Mouse (Mus musculus): ENCODE results near the gene Hnrnpll. TPM values are rescaled to one million over a fixed set of nuclear protein-coding genes. Genes with fewer than 3 reads are reported as not detected.

Gene Hnrnpll
- polyA plus RNA-seq, 1 experiment from 2014 or later: 65.5 TPM

DNA sequence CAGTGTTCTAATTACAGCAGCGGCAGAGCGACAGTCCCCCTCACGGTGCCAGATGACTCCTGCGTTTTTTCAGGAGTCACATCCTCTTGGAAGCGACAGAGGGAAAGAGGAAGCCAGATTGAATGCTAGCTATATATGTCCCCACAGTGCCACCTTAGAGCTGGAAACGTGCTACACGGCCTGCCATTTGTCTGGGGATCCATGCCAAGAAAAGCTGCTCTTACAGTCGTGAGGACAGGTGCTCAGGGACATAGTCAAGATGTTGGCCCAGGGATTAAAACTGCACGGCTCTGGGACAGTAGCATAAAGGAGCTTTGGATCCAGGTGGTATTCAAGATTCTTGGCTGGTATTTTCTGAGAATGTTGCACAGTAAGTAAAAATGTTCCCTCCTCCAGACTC, 22.3 kb upstream of the Hnrnpll start:
- Histone ChIP-seq H3K4me2 (no peak overlapping the region), H3K4me3 (replicated peaks) (no peak overlapping the region), H3K36me3 (no peaks in the 10 kb centered on the region), H3K9ac (no peak overlapping the region), H3K4me1 (no peaks in the 10 kb centered on the region), H3K27me3 (no peaks in the 10 kb centered on the region), H3K9me3 (replicated peaks) (no peaks in the 10 kb centered on the region; the same call in 1 of the 2 replicates), H3K27ac (no peak overlapping the region)
- WGBS: 75% methylated on average over 9 of the region's 9 CpGs
- no peak for ATAC-seq (replicated peaks; ENCODE audit: low FRiP score)

DNA sequence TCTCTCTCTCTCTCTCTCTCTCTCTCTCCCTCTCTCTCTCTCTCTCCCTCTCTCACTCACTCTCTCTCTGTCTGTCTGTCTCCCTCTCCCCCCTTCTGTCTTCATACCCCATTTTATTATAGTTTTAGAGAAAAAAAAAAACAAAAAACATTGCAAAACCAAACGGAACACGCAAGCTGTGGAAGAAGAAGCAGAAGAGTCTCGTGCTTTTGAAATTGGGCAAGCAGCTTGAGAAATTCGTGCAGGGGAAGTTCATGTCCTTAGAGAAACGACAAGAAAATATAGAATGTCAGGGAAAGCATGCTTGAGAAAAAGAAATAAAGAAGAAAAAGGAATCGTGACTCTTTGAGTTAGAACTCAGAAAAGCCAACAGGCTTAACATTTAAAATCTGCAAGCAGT, 21.1 kb upstream of the Hnrnpll start:
- Histone ChIP-seq H3K27me3 (no peaks in the 10 kb centered on the region), H3K9ac (no peak overlapping the region), H3K36me3 (no peaks in the 10 kb centered on the region), H3K9me3 (replicated peaks) (no peaks in the 10 kb centered on the region; the same call in 1 of the 2 replicates), H3K4me2 (no peak overlapping the region), H3K4me3 (replicated peaks) (no peak overlapping the region), H3K27ac (no peak overlapping the region), H3K4me1 (no peaks in the 10 kb centered on the region)
- no peak for ATAC-seq (replicated peaks; ENCODE audit: low FRiP score)
- 73% methylated on average over 6 of the region's 6 CpGs for WGBS

DNA sequence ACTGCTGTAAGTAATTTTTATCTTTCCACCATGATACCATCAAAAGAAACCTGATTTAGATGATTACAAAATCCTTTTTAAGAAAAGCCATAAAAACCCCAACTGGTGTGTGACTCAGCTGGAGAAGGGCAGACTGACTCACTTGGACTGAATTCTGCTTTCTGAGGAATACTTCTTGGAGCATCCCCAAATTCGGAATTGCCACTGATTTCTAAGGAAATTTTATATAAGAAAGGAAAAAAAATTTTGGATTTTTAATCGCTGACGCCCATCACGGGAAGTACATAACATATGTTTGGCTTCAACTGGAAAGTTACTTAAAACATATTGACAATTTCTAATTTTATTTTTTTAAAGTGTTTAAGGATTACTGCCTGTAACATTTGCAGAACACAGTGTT, 16.6 kb upstream of the Hnrnpll start:
- H3K27me3 ChIP-seq: no peaks in the 10 kb centered on the region
- WGBS: 94% methylated on average over 4 of the region's 4 CpGs
- no peak for ATAC-seq (replicated peaks; ENCODE audit: low FRiP score)
- no peak overlapping the region for H3K27ac ChIP-seq
- H3K4me1 ChIP-seq: peaks cover 6% of the 10 kb centered on the region; the same call in 1 of the 2 replicates
- no peak overlapping the region for H3K4me3 ChIP-seq (replicated peaks)
- no peak overlapping the region for H3K4me2 ChIP-seq
- H3K9ac ChIP-seq: no peak overlapping the region
- H3K36me3 ChIP-seq: no peaks in the 10 kb centered on the region
- no peaks in the 10 kb centered on the region for H3K9me3 ChIP-seq (replicated peaks)

DNA sequence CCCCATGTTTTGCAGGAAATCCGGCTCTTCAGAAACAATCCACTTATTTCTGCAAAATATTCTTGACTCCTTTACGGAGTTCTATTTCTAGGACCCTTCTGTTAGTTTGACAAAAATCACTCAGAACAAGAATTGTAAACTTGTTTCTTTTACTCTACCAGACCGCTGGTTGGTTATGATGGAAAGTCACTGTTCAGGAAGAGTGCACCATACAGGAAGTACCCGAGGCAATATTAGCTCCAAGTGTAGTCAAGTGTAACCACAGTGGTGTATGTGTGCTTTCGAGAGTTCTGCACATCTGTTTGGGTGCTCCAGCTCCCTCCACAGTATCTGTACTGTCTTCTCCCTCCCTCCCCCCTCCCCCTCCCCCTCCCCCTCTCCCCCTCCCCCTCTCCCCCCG, 5.1 kb upstream of the Hnrnpll start:
- H3K4me3 ChIP-seq (replicated peaks): no peak overlapping the region
- ATAC-seq (replicated peaks; ENCODE audit: low FRiP score): no peak

DNA sequence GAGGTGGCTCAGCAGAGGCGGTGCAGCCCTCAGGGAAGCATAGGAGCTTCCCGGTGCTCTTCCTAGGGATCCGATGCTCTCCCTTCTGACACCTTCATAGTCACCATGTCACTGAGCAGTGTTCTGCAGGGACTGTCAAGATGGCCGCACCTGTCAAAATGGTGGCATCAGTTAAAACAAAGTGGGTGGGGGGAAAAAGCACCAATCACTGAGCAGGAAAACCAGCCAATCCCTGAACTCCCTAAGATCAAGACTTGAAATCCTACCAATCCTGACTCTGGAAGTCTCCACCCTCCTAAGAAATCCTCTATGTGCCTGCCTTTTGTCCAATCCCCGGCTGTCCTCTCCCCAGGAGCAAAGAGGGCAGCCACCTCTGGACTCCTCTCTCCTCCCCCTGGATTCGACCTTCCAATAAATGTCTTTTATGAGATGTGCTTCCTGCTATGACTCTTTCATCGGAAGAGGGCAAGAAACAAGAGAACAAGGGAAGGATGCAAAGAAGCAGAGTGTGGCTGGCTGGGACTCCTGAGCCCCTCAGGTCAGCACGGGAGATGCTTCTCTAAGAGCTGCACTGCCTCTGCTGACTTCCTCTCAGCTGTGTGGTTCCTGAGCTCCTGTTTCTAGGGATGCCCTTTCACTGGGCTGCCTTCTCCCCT, 1.8 kb upstream of the Hnrnpll start:
- 71% methylated on average over 8 of the region's 8 CpGs for WGBS
- no peak overlapping the region for H3K4me2 ChIP-seq

More for the DNA sequence above, 5.1 kb upstream of the Hnrnpll start:
- Histone ChIP-seq H3K36me3 (no peaks in the 10 kb centered on the region), H3K4me2 (no peak overlapping the region), H3K9me3 (replicated peaks) (no peaks in the 10 kb centered on the region), H3K27ac (no peak overlapping the region), H3K9ac (no peak overlapping the region), H3K27me3 (no peaks in the 10 kb centered on the region), H3K4me1 (peaks cover 6% of the 10 kb centered on the region; the same call in 1 of the 2 replicates)
- WGBS: 64% methylated on average over 5 of the region's 6 CpGs

DNA sequence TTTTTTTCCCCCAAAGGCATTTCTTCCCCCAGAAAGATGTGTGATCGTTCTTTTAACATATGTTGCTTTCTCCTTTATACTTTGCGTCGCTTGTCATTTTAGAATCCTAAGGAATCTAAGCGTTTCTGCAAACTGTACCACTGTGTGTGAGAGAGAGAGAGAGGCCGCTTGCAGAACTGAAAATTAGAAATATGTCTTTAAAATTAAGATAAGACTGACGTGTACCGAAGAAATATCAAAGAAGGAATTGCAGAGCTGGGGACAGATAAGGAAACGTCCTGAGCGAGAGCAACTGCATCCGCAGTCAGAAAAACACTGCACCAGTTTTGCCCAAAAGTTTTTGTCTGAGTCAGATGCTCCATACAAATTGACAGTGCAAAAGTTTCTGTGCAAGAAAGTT, 1.3 kb upstream of the Hnrnpll start:
- no peaks in the 10 kb centered on the region for H3K9me3 ChIP-seq (replicated peaks)
- H3K27me3 ChIP-seq: no peaks in the 10 kb centered on the region
- peaks cover 21% of the 10 kb centered on the region; the same call in 1 of the 2 replicates for H3K4me1 ChIP-seq
- WGBS: 84% methylated on average over 10 of the region's 10 CpGs
- ATAC-seq (replicated peaks; ENCODE audit: low FRiP score): no peak
- H3K4me3 ChIP-seq (replicated peaks): no peak overlapping the region
- H3K36me3 ChIP-seq: no peaks in the 10 kb centered on the region
- peak overlapping the region; percentile 76; the same call in 1 of the 2 replicates for H3K4me2 ChIP-seq
- H3K9ac ChIP-seq: no peak overlapping the region
- no peak overlapping the region for H3K27ac ChIP-seq

More for the DNA sequence above, 1.8 kb upstream of the Hnrnpll start:
- Histone ChIP-seq H3K36me3 (no peaks in the 10 kb centered on the region), H3K27me3 (no peaks in the 10 kb centered on the region), H3K9me3 (replicated peaks) (no peaks in the 10 kb centered on the region), H3K27ac (no peak overlapping the region), H3K9ac (no peak overlapping the region), H3K4me1 (peaks cover 19% of the 10 kb centered on the region; the same call in 1 of the 2 replicates), H3K4me3 (replicated peaks) (no peak overlapping the region)
- ATAC-seq (replicated peaks; ENCODE audit: low FRiP score): no peak

DNA sequence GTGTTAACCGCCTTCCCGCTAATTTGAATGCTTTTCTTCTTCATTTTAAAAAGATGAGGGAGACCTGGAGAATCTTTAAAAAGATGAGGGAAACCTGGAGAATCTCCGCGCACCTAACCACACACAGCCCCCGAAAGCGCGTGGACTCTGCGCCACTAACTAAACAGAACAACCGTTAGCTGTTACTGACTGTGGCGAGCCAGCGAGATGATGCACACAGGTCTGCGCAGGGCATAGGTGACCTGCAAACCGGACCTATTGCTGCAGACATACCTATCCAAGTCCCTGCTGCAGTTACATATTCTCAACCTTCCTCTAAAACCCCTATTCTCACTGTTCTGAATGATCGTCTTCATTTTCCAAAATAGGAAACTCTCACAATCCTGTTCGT, 481 bp upstream of the Hnrnpll start:
- H3K4me1 ChIP-seq: peaks cover 23% of the 10 kb centered on the region; the same call in 1 of the 2 replicates
- 1% methylated on average over 15 of the region's 15 CpGs for WGBS
- no peaks in the 10 kb centered on the region for H3K27me3 ChIP-seq
- H3K9ac ChIP-seq: peak overlapping the region; percentile 99
- peak overlapping the region; percentile 90 for H3K4me3 ChIP-seq (replicated peaks)
- peaks cover 1% of the 10 kb centered on the region; the same call in 1 of the 2 replicates for H3K36me3 ChIP-seq
- peak overlapping the region; percentile 76 for H3K4me2 ChIP-seq
- H3K9me3 ChIP-seq (replicated peaks): no peaks in the 10 kb centered on the region
- ATAC-seq (replicated peaks; ENCODE audit: low FRiP score): no peak
- H3K27ac ChIP-seq: peak overlapping the region; percentile 99

DNA sequence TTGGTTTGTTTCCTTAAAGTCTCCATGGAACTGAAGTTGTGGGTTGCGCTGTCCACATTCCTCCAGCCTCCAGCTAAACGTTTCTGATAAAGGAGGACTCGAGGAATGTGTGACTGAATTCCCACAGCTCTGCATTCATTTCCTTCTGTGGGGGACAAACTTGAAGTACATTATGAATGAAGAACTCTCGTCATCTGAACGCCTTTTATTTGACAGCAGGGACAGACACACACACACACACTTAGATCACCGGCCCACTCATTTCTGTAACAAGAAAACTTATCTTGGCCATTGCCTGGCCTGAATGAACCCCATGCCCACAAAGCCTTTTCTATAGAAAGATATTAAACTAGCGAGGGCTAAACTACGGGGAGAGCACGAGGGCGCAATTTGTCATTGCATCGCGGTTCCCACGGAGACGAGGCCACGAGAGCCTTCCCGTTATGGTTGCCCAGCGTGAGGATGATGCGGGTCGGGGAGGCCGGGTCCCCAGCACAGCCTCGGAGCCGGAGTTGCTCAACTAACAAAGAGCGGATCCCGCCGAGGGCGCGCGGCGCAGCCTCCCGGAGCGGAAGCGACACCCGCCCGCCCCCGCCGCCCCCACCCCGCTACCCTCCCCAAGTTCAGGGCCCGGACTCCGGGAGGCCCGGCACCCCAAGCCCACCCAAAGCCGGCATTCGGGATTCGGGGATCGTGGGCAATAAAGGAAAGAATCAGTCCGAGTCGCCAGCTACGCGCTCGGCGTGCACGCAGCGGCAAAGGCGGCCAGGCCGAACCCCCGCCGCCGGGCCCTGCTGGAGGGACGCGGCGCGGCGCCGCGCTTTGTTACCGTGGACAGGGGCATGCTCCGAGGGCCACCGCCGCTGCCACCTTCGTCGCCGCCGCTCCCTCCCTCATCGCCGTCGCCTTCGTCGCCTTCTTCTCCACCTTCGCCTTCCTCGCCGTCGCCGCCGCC, 1.0 kb downstream of the Hnrnpll start:
- H3K9ac ChIP-seq: peak overlapping the region; percentile 99
- peak overlapping the region; percentile 99 for H3K27ac ChIP-seq
- ATAC-seq (replicated peaks; ENCODE audit: low FRiP score): peak; percentile 6; the same call in 1 of the 2 replicates
- WGBS: under 1% methylated on average over 79 of the region's 83 CpGs
- no peaks in the 10 kb centered on the region for H3K9me3 ChIP-seq (replicated peaks)
- H3K27me3 ChIP-seq: no peaks in the 10 kb centered on the region
- H3K4me3 ChIP-seq (replicated peaks): peak overlapping the region; percentile 90
- H3K36me3 ChIP-seq: peaks cover 4% of the 10 kb centered on the region; the same call in 1 of the 2 replicates
- H3K4me2 ChIP-seq: peak overlapping the region; percentile 59
- H3K4me1 ChIP-seq: peaks cover 25% of the 10 kb centered on the region; the same call in 1 of the 2 replicates

DNA sequence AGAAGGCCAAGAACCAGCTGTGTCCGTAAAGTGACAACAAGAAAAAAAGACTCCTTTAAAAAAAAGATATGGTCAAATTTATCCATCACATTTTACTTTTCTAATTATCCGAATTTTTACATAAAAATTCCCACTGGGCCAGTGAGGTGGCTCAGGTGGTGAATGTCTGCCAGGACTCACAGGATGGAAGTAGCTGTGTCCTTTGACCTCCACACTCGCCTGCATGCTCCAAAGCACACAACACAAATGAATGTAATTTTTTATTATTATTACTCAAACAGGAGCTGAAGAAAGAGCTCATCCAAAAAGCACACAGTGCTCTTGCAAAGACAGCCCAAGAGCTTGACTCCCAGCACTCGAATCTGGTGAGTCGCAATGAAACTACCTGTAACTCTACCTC, 2.0 kb downstream of the Hnrnpll start:
- no peaks in the 10 kb centered on the region for H3K27me3 ChIP-seq
- H3K27ac ChIP-seq: no peak overlapping the region
- H3K4me3 ChIP-seq (replicated peaks): peak overlapping the region; percentile 90
- H3K9me3 ChIP-seq (replicated peaks): no peaks in the 10 kb centered on the region
- no peak for ATAC-seq (replicated peaks; ENCODE audit: low FRiP score)
- peaks cover 25% of the 10 kb centered on the region; the same call in 1 of the 2 replicates for H3K4me1 ChIP-seq
- H3K4me2 ChIP-seq: peak overlapping the region; percentile 59
- 12% methylated on average over 5 of the region's 5 CpGs for WGBS
- peak overlapping the region; percentile 99; the same call in 1 of the 2 replicates for H3K9ac ChIP-seq
- H3K36me3 ChIP-seq: peaks cover 4% of the 10 kb centered on the region; the same call in 1 of the 2 replicates

DNA sequence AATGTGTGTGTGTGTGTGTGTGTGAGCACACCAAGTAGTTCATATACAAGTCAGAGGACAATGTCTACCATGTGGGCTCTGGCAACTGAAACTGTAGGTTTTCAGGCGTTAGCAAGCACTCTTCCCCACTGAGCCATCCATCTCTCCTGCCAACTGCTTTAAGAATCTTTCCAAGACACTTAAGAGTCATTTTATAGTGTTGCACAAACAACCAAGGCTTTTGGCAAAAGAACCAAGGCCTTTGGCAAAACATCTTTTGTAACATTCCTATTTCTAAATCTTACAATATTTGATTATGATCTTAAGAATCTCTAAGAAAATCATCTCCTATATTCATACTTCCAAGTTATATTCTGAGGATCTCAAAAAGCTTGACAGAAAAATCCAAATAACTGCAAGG, 2.4 kb downstream of the Hnrnpll start:
- Histone ChIP-seq H3K27me3 (no peaks in the 10 kb centered on the region), H3K4me3 (replicated peaks) (peak overlapping the region; percentile 90), H3K9ac (no peak overlapping the region), H3K36me3 (peaks cover 4% of the 10 kb centered on the region; the same call in 1 of the 2 replicates), H3K9me3 (replicated peaks) (no peaks in the 10 kb centered on the region), H3K4me2 (peak overlapping the region; percentile 59), H3K27ac (no peak overlapping the region), H3K4me1 (peaks cover 25% of the 10 kb centered on the region; the same call in 1 of the 2 replicates)
- ATAC-seq (replicated peaks; ENCODE audit: low FRiP score): no peak
- WGBS: 3% methylated on average over 1 of the region's 1 CpGs

DNA sequence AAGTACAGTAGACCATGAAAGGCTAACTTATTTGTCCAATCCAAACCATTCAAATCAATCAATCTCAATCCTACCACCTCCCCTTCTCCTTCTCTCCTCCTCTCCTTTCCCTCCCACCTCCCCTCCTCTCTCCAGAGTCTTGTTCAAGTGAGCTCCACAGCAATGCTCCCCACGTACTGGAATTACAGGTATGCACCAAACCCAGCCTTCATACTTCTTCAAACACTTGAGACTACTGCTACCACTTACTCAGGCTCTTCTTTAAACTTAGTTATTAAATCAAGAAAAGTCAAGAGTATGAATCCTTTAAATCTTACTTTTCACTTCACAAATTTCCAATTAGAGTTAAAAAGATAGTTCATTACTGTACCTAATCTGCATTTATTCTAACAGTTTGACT, 3.6 kb downstream of the Hnrnpll start:
- no peak overlapping the region for H3K27ac ChIP-seq
- 29% methylated on average over 1 of the region's 1 CpGs for WGBS

More for the DNA sequence above, 3.6 kb downstream of the Hnrnpll start:
- no peak for ATAC-seq (replicated peaks; ENCODE audit: low FRiP score)
- H3K9ac ChIP-seq: no peak overlapping the region
- H3K4me2 ChIP-seq: no peak overlapping the region
- H3K27me3 ChIP-seq: no peaks in the 10 kb centered on the region
- H3K9me3 ChIP-seq (replicated peaks): no peaks in the 10 kb centered on the region
- peaks cover 25% of the 10 kb centered on the region; the same call in 1 of the 2 replicates for H3K4me1 ChIP-seq
- H3K4me3 ChIP-seq (replicated peaks): no peak overlapping the region
- H3K36me3 ChIP-seq: peaks cover 12% of the 10 kb centered on the region; the same call in 1 of the 2 replicates
